Mouse (Mus musculus) gastrocnemius, postnatal 10 days (tissue): ENCODE measurements at regions not wholly inside any gene's neighbourhood (a gene's known extent, or its start where the extent isn't known, plus 50 kb on each side); places are given as distances from the start of the nearest gene placed in this dataset.

ENCODE experiments used
- DNase-seq: peaks from one replicate; pipeline ENCODE4 v3.0.0; 2021; ENCODE audit warnings: mixed read lengths

GRCm38 (mm10) chr11:112593821-112594220 is 188.2 kb upstream of the Sox9 start:
- DNase-seq: no peak

GRCm38 (mm10) chr11:112607359-112607758 is 174.7 kb upstream of the Sox9 start:
- DNase-seq: no peak

GRCm38 (mm10) chr11:112609277-112609676 is 172.7 kb upstream of the Sox9 start:
- no peak for DNase-seq

DNA sequence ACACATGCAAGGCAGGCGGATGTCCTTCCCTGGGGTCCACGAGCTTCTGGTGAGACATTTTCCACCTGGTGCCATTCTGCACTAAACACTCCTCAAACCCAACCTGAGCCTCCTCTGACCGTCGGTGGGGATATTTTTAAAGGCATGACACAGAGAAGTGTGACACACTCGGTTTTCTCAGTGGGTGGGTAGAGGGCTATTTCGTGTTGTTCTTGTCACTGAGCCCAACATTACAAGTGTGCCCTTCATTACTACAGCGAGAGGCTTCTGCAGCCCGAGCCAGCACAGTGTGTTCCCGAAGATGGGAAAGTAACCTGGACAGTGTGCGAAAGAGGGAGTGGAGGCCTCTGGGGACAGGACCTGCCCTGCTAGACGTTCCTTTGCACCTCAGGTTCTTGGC is 171.0 kb upstream of the Sox9 start:
- no peak for DNase-seq

DNA sequence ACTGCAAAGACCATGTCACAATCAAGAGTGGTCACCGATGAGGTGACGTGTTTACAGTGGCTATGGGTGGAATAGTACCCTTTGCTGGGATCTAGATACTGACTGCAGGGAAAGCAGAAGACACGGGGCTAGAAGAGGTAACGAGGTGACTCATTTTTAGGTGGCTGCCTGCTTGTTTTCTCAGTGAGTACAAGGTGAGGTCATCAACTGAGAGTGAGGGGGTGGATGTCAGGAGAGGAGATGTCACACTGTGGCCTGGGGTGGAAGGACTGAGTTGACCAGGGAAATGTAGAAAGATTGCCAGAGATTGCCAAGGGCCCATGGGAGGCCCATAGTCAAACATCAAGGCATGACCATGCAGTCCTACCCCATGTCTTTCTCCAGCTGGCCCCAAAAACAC is 166.4 kb upstream of the Sox9 start:
- DNase-seq: no peak

- DNase-seq: no peak
Observed at GRCm38 (mm10) chr11:112616942-112617341, 165.1 kb upstream of the Sox9 start.

DNA sequence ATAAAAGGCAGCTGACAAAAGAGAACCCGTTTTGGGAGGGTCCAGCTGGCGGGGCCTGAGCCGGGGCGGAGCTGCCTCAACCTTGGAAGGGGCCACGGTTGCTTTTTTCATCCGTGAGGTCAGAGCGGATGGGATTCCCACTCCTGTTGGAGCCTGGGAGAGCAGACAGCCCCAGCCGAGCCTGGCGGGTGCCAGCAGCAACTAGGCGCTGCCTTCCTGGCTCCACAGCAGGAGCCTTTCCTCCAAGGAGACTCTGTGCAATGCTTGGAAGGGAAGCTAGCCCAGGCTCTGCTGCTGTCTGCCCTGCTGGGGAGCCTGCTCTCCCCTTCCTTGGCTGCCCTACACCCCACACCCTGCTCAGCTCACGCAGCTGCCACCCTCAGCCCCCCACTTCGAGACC is 161.1 kb upstream of the Sox9 start:
- DNase-seq: peak; percentile 58

DNA sequence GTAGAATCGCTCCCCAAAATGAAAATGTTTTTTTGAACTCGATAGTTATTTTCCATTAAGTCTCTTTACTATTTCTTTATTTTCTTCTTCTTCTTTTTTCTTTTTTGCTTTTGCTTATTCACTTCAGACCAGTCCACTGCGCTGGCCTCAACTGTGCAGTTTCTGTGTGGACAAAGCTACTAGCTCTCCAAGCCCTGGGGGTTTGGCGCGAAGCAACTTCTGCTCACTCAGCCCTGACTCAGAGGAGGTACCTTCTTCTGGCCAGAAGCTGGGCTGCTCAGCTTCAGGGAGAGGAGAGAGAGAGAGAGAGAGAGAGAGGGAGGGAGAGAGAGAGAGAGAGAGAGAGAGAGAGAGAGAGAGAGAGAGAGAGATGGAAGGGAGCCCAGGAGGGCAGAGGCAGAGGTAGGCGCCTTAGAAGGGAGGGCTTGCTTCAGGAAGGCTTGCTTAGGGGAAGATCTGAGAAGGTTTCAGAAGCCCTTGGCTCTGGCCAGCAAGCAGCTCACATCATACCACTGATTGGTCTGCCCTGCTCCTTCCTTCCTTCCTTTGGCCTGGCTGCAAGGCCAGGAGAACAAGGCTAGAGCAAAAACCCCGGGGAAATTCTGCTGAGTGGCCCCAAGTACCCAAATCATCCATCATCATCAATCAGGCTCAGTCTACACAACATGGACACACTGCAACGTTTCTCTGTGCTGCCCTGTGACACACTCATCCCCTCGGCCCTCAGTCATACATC is 160.5 kb upstream of the Sox9 start:
- peak; percentile 31 for DNase-seq

DNA sequence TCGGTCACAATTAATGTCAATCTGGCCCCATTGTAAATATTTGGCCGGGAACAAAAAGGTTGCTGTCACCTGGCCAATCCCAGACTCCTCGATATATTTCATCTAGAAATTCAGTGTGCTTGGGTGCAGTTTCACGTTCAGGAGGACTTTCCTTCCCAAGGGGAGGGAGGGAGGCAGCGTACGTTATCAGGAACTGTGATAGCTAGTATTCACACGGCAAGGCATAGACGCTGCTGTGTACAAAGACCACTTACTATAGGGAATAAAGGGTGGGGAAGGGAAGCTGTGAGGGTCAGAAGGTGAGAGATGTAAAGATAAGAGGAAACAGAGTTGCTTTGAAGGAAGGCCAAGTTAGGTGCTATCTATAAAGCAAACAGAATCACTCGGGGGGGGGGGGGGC is 132.7 kb upstream of the Sox9 start:
- no peak for DNase-seq

GRCm38 (mm10) chr11:112657410-112658159 is 124.4 kb upstream of the Sox9 start:
- no peak for DNase-seq

DNA sequence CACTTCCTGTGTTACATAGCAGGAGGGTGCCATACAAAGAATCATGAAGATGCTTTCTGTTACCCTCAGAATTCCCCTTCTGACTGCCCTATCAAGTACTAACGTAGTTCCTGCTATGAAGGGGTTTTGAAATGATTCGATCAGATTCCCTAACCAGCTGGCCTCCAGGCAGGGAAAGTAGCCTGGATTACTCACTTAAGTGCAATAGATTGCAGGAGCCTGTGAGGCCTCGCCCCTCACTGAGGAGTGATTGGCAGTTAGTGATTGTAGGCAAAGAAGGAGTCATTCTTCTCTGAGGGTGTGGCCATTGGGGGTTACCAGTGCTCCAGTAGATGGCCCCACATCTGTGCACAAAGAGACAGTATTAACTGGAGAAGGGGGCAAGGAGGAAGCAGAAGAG is 122.1 kb upstream of the Sox9 start:
- no peak for DNase-seq

DNA sequence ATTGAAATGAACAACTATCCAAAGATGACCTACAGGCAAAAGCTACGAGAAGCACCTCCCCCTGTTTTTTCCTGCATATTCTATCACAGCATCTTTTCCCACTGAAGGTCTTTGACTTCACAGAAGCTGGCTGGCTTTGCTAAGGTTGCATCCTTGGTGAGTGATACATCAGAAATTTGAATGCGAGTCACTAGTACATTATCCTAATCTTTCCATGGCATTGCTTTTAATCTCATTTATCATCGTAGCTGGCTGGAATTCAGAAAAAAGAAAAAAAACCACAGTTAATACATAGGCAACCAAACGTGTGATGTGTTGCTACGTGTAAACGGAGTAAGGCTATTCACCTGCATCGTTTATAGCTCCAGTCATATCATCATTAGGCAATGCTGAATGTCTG is 120.6 kb upstream of the Sox9 start:
- no peak for DNase-seq

- no peak for DNase-seq
Observed at GRCm38 (mm10) chr11:112667311-112667710, 114.7 kb upstream of the Sox9 start.

DNA sequence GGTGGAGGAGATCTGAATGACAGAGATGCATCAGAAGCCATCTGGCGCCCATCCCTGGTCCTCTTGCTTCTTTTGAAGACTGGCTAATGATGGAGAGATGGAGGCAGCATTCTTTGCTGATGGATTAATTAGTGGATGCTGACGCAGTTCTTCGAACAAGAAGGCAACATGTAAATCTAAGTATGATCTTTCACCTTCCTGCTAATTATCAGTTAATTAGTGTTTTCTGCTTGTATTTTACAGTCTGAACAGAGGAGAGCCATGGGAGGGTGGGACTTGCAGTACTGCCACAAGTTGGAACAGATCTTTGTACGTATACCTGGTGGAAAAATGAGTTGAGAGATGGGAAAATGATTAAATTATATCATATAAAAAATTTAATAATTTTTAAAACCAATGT is 109.9 kb upstream of the Sox9 start:
- DNase-seq: no peak

GRCm38 (mm10) chr11:112690047-112690446 is 92.0 kb upstream of the Sox9 start:
- no peak for DNase-seq

DNA sequence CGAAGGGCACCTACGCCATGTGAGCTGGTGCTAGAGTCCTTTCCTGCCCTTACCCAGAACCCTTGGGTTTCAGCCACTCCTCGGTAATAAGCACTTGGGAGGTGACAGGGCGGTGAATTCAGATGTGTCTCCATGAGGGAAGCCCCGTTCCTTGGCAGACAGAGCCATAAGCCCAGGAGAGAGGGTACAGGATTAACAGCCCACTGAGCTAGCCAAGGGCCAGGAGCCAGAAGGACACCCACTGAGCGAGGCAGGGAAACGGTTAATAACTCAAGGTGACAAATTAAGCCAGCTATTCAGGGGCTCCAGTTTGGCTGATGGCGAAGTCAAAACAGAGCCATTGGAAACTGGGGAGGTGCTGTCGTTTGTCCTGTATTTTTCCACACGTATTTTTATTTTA is 75.9 kb upstream of the Sox9 start:
- DNase-seq: no peak

- no peak for DNase-seq
Observed at GRCm38 (mm10) chr11:112708119-112708730, 73.8 kb upstream of the Sox9 start.

DNA sequence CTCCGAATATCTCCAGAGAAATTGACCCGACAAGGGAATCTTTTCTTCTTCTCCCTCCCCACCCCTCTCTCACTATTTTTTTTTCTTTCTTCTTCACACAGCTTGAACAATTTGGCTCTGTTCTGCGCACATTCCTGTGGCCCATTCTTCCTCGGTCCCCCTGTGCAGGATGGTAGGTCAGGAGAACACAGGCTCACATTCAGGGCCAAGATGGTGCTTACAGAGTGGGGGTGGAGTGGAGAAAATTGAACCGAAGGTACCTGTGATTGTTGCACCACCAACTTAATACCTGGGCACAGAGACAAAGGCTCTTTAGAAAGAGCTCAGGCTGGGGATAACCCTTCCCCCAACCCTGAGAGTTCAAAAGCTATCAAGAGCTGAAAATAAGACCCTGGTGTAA is 70.4 kb upstream of the Sox9 start:
- DNase-seq: no peak

GRCm38 (mm10) chr11:112718547-112718946 is 63.5 kb upstream of the Sox9 start:
- no peak for DNase-seq

DNA sequence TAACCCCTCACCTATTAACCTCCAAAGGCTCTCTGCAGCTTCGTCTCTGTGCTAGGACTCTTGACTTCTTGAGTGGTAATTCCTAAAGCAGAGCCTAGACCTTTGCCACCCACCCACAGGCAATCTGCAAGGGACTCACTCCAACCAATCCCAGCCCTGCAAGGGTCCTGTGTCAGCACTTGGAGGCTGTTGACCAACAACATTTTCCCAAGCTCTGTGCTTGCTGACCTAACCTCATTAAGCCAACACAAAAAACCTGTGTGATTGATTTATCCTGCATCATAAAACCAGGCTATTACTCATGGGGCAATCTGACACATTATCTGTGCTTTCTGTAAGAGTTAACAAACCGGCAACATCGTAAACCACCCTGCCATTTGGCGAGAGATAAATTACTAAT is 61.4 kb upstream of the Sox9 start:
- no peak for DNase-seq

DNA sequence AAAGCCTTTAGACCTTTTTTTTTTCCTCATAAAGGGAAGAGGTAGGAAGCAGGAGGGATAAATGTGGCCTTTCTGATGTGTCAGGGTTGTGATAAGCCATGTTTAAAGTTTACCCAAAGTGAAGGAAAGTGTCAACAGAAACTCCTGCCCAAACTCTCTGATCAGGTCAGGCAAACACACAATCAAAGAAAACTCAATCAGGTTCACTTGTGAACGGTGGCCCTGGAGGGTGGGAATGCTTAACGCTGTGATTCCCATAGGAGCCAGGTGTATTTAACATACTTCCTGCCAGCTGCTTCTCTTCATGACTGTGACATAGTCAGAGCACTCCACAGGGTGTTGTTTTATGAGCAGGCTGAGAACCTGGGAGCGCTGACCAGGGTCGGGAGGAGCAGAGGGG is 59.1 kb upstream of the Sox9 start:
- DNase-seq: no peak

DNA sequence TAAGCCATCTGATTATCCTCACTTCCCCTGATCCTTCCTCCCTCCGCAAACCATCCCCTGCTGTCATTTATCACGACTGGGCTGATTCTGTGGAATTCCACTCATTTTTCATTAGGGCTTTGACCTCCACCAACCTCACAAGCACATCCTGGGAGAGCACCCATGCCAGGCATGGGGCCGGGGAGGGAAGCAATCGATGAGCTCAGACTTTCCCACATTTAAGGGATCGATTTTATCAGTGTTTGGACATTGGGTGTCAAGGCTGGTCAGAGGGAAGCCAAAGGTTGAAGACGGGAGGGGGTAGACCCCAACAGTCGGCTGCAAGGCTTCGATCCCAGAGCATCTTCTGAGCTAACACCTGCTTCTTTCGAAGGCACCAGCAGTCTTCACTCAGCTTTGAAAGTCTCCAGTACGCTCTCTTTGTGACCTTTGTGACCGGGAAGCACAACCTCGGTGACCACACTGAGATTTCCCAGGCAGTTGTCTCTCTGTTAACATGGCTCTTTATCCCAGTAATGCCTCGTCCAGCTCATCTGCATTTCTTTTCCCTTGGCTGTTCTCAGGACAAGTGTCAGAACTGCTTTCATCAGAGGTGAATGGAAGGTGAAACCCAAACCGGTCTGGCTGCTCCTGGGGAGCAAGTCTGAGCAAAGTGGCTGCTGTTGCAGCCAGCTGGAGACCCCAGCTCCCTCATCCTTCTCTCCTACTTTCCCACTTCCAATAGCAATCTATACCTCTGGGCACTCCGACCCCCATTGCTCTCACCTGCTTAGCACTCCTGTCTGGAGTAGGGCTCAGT is 53.7 kb upstream of the Sox9 start:
- DNase-seq: no peak
